Mouse (Mus musculus) CH12.LX (cell line): ENCODE data around the gene Sh2d5. TPM values are rescaled to one million over a fixed set of nuclear protein-coding genes. Genes with fewer than 3 reads are reported as not detected.

Source experiments
- DNase-seq: peaks from one replicate; pipeline ENCODE4 v3.0.0-alpha.2; 2013; ENCODE audit errors: extremely low read depth
- H3K27ac ChIP-seq: 2 replicates; pipeline ENCODE4 v1.5.1; 2012; ENCODE audit warnings: low read depth, mild to moderate bottlenecking, control low read depth, moderate library complexity; ENCODE audit not compliant: insufficient read depth
- H3K27me3 ChIP-seq: replicated peaks from 2 replicates; pipeline ENCODE3; 2012; ENCODE audit warnings: inconsistent platforms
- H3K36me3 ChIP-seq, 2 experiments: replicated peaks in 1 of 2; 2 replicates each; pipeline versions ENCODE3 to v1.6.1; 2012; ENCODE audit warnings: inconsistent platforms in 1 of 2, low read length in 1 of 2, mild to moderate bottlenecking in 1 of 2, mixed read lengths in 1 of 2, moderate library complexity in 1 of 2; ENCODE audit not compliant: control insufficient read depth in 1 of 2, insufficient read depth in 1 of 2
- H3K4me1 ChIP-seq, 2 experiments: 2 replicates each; pipeline ENCODE4 v1.6.1; 2012; ENCODE audit warnings: inconsistent platforms in 1 of 2, moderate library complexity in 1 of 2; ENCODE audit not compliant: insufficient read depth in 2 of 2, control insufficient read depth in 1 of 2
- H3K4me2 ChIP-seq: 2 replicates; pipeline ENCODE4 v1.6.1; 2012; ENCODE audit warnings: low read depth, mild to moderate bottlenecking, control low read depth; ENCODE audit not compliant: poor library complexity, insufficient read depth, severe bottlenecking
- H3K4me3 ChIP-seq, 3 experiments: fragments of 150-350 bp in 1 of 3; sonication (generic) in 1 of 3; replicated peaks in 1 of 3; 2 replicates each; pipeline versions ENCODE3 to v1.5.1; 2011 to 2012; ENCODE audit warnings: low read depth in 2 of 3, low read length in 2 of 3, mild to moderate bottlenecking in 2 of 3, moderate library complexity in 2 of 3, control low read depth in 1 of 3, improper control_type of control experiment in 1 of 3, inconsistent platforms in 1 of 3, mixed read lengths in 1 of 3; ENCODE audit not compliant: poor library complexity in 1 of 3
- H3K79me2 ChIP-seq: replicated peaks from 2 replicates; pipeline ENCODE4 v1.6.1; 2012; ENCODE audit warnings: mild to moderate bottlenecking, moderate library complexity; ENCODE audit not compliant: control insufficient read depth, poor library complexity, insufficient read depth, severe bottlenecking; ENCODE audit errors: extremely low read depth
- H3K9ac ChIP-seq: 2 replicates; pipeline ENCODE4 v1.6.1; 2012; ENCODE audit warnings: low read depth, mild to moderate bottlenecking, control low read depth, moderate library complexity; ENCODE audit not compliant: insufficient read depth
- H3K9me3 ChIP-seq: replicated peaks from 2 replicates; pipeline ENCODE3; 2012; ENCODE audit warnings: low read length, inconsistent platforms, mixed read lengths
- BHLHE40 ChIP-seq: IDR thresholded peaks from 2 replicates; pipeline ENCODE4 v1.6.1; 2011; ENCODE audit warnings: mild to moderate bottlenecking, low read depth, low read length, improper control_type of control experiment
- CHD2 ChIP-seq: IDR thresholded peaks from 2 replicates; pipeline ENCODE4 v1.6.1; 2011; ENCODE audit warnings: low read length, improper control_type of control experiment
- CTCF ChIP-seq, 2 experiments: IDR thresholded peaks in 1 of 2; conservative IDR thresholded peaks in 1 of 2; 2 replicates each; pipeline ENCODE4 v1.5.1; 2011 to 2012; ENCODE audit warnings: low read depth in 2 of 2, low read length in 2 of 2, improper control_type of control experiment in 1 of 2, inconsistent platforms in 1 of 2, mild to moderate bottlenecking in 1 of 2, moderate library complexity in 1 of 2
- E2F4 ChIP-seq: IDR thresholded peaks from 2 replicates; pipeline ENCODE4 v1.6.1; 2011; ENCODE audit warnings: low read depth, low read length, improper control_type of control experiment; ENCODE audit not compliant: insufficient replicate concordance
- ELF1 ChIP-seq: IDR thresholded peaks from 2 replicates; pipeline ENCODE4 v1.6.1; 2014; ENCODE audit warnings: low read depth, mild to moderate bottlenecking, inconsistent platforms, low read length, improper control_type of control experiment
- ETS1 ChIP-seq: conservative IDR thresholded peaks from 2 replicates; pipeline ENCODE4 v1.6.1; 2012; ENCODE audit warnings: low read depth, mild to moderate bottlenecking, inconsistent platforms, low read length, improper control_type of control experiment, moderate library complexity
- GABPA ChIP-seq: IDR thresholded peaks from 2 replicates; pipeline ENCODE4 v1.6.1; 2012; ENCODE audit warnings: low read depth, low read length, improper control_type of control experiment, inconsistent platforms; ENCODE audit not compliant: insufficient replicate concordance
- JUN ChIP-seq: IDR thresholded peaks from 2 replicates; pipeline ENCODE4 v1.6.1; 2011; ENCODE audit warnings: low read depth, mild to moderate bottlenecking, low read length, improper control_type of control experiment, moderate library complexity; ENCODE audit not compliant: insufficient read depth
- KAT2A ChIP-seq: IDR thresholded peaks from 2 replicates; pipeline ENCODE4 v1.6.1; 2012; ENCODE audit warnings: low read length, improper control_type of control experiment, inconsistent platforms; ENCODE audit not compliant: insufficient replicate concordance
- MAFK ChIP-seq: IDR thresholded peaks from 2 replicates; pipeline ENCODE4 v1.6.1; 2011; ENCODE audit warnings: low read length, improper control_type of control experiment; ENCODE audit not compliant: insufficient replicate concordance
- MAX ChIP-seq: IDR thresholded peaks from 2 replicates; pipeline ENCODE4 v1.6.1; 2011; ENCODE audit warnings: low read length, improper control_type of control experiment
- MAZ ChIP-seq: IDR thresholded peaks from 2 replicates; pipeline ENCODE4 v1.6.1; 2012; ENCODE audit warnings: low read depth, mild to moderate bottlenecking, inconsistent platforms, low read length, improper control_type of control experiment, moderate library complexity
- MYC ChIP-seq: IDR thresholded peaks from 2 replicates; pipeline ENCODE4 v1.6.1; 2011; ENCODE audit warnings: low read depth, mild to moderate bottlenecking, improper control_type of control experiment, low read length
- POLR2A ChIP-seq: IDR thresholded peaks from 2 replicates; pipeline ENCODE4 v1.6.1; 2011; ENCODE audit warnings: low read depth, mild to moderate bottlenecking, improper control_type of control experiment, low read length
- POLR2AphosphoS2 ChIP-seq: IDR thresholded peaks from 2 replicates; pipeline ENCODE4 v1.6.1; 2011; ENCODE audit warnings: low read depth, low read length, improper control_type of control experiment
- RAD21 ChIP-seq: IDR thresholded peaks from 2 replicates; pipeline ENCODE4 v1.6.1; 2011; ENCODE audit warnings: low read depth, mild to moderate bottlenecking, low read length, improper control_type of control experiment, moderate library complexity
- RCOR1 ChIP-seq: conservative IDR thresholded peaks from 2 replicates; pipeline ENCODE4 v1.6.1; 2012; ENCODE audit warnings: low read depth, mild to moderate bottlenecking, inconsistent platforms, low read length, improper control_type of control experiment
- SIN3A ChIP-seq: IDR thresholded peaks from 2 replicates; pipeline ENCODE4 v1.6.1; 2012; ENCODE audit warnings: low read length, improper control_type of control experiment, inconsistent platforms
- SMC3 ChIP-seq: IDR thresholded peaks from 2 replicates; pipeline ENCODE4 v1.6.1; 2011; ENCODE audit warnings: low read depth, low read length, improper control_type of control experiment
- TBP ChIP-seq: conservative IDR thresholded peaks from 2 replicates; pipeline ENCODE4 v1.6.1; 2011; ENCODE audit warnings: low read depth, low read length, improper control_type of control experiment
- UBTF ChIP-seq: IDR thresholded peaks from 2 replicates; pipeline ENCODE4 v1.6.1; 2012; ENCODE audit warnings: low read depth, mild to moderate bottlenecking, inconsistent platforms, low read length, improper control_type of control experiment, moderate library complexity
- USF1 ChIP-seq: IDR thresholded peaks from 2 replicates; pipeline ENCODE4 v1.6.1; 2014; ENCODE audit warnings: low read depth, mild to moderate bottlenecking, inconsistent platforms, low read length, improper control_type of control experiment
- ZC3H11A ChIP-seq: IDR thresholded peaks from 2 replicates; pipeline ENCODE4 v1.6.1; 2012; ENCODE audit warnings: low read depth, mild to moderate bottlenecking, inconsistent platforms, low read length, improper control_type of control experiment
- ZKSCAN1 ChIP-seq: IDR thresholded peaks from 2 replicates; pipeline ENCODE4 v1.6.1; 2012; ENCODE audit warnings: low read depth, inconsistent platforms, low read length, improper control_type of control experiment, borderline replicate concordance
- ZMIZ1 ChIP-seq: IDR thresholded peaks from 2 replicates; pipeline ENCODE4 v1.6.1; 2012; ENCODE audit warnings: low read depth, mild to moderate bottlenecking, inconsistent platforms, low read length, improper control_type of control experiment
- dilution Hi-C: fragments of 300-500 bp; cut with MboI; formaldehyde crosslinking; loops from 2 replicates; pipeline ENCODE4 v1.14.3; 2020; ENCODE audit warnings: low sequenced_read_pairs; ENCODE audit not compliant: extremely low pct_unique_long_range_greater_than_20kb, extremely low pct_ligation_motif_present
- in situ Hi-C: fragments of 300-500 bp; cut with MboI; formaldehyde crosslinking; loops from 3 replicates; pipeline ENCODE4 v1.14.3; 2019; ENCODE audit warnings: low sequenced_read_pairs, low pct_ligation_motif_present, low pct_unique_long_range_greater_than_20kb, mixed read lengths
- polyA plus RNA-seq: library from polyadenylated mRNA; unstranded; fragments of >175 nt; gene quantifications from 2 replicates; pipeline ENCODE4 v1.2.1, GENCODE M21; 2012; ENCODE audit warnings: low read depth; ENCODE audit not compliant: insufficient read length
- total RNA-seq, 2 experiments: library from RNA; depleted of rRNA; stranded (reverse); fragments of 300-350 nt in 1 of 2; fragments of >200 nt in 1 of 2; gene quantifications; 2 replicates each; pipeline ENCODE4 v1.2.3; 2012 to 2014

Sh2d5 gene
- total and polyA plus RNA-seq, 3 experiments: 0.24 to 0.68 (median 0.57) TPM

DNA sequence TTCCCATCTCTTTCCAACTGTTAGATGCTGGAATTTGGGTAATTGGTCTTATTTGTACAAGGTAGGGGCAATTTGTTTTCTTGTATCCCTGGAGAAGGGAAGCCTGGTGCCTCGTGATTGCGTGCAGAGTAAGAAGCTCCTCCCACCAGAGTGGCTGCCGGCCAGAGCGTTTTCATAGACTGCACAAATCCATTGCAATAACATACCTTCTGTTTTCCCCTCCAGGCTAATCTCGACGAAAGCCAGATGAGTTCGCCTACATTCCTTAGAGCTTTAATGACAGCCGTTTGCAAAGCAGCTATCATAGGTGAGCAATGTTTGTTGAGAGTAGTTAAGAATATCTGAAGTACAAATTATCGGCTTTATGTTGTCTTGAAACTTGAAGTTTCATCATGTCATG lies 48.5 kb upstream of the Sh2d5 start:
- Histone ChIP-seq H3K4me3 (no peak overlapping the region), H3K9ac (no peak overlapping the region), H3K9me3 (no peaks in the 10 kb centered on the region), H3K79me2 (no peaks in the 10 kb centered on the region), H3K27me3 (no peaks in the 10 kb centered on the region), H3K27ac (no peak overlapping the region), H3K4me1 (peaks cover 0 to 2% of the 10 kb centered on the region in 2 experiments; a peak in 1 of 4 replicates), H3K4me2 (no peak overlapping the region), H3K36me3 (peaks cover 60 to 88% of the 10 kb centered on the region in 2 experiments)
- in situ Hi-C loops: no loop called here
- TF ChIP-seq CHD2 (no peak), JUN (no peak), CTCF (conservative IDR thresholded peaks at IDR 0.05 in 1 of 2, IDR thresholded peaks at IDR 0.05 in 1 of 2; ENCODE audit: low read depth in 2 of 2, low read length in 2 of 2) (no peak), USF1 (no peak), TBP (no peak), MAX (no peak), POLR2A (no peak), ELF1 (no peak), SIN3A (no peak), BHLHE40 (no peak), SMC3 (no peak), E2F4 (no peak), ZKSCAN1 (no peak), UBTF (no peak), ETS1 (no peak), RAD21 (no peak), RCOR1 (no peak), POLR2AphosphoS2 (no peak), MYC (no peak), ZMIZ1 (no peak)
- no peak for DNase-seq
- dilution Hi-C loops: no loop called here

GRCm38 (mm10) chr4:138210116-138210515 lies 40.1 kb upstream of the Sh2d5 start:
- Histone ChIP-seq H3K27me3 (no peaks in the 10 kb centered on the region), H3K4me1 (no peaks in the 10 kb centered on the region), H3K4me3 (no peak overlapping the region), H3K9me3 (no peaks in the 10 kb centered on the region), H3K36me3 (peaks cover 26 to 46% of the 10 kb centered on the region in 2 experiments), H3K9ac (no peak overlapping the region), H3K4me2 (no peak overlapping the region), H3K27ac (no peak overlapping the region), H3K79me2 (no peaks in the 10 kb centered on the region)
- dilution Hi-C loops: no loop called here
- TF ChIP-seq KAT2A (no peak), MYC (no peak), MAFK (no peak), ZC3H11A (no peak), MAZ (no peak), GABPA (no peak)
- in situ Hi-C loops: no loop called here
- DNase-seq: no peak
